Mouse (Mus musculus) intestine, embryonic 16.5 days (tissue): Measurements from ENCODE around the gene Slc40a1. TPM values are rescaled to one million over a fixed set of nuclear protein-coding genes. Genes with fewer than 3 reads are reported as not detected.

Experiments
- ATAC-seq: fragments of 200-750 bp; cut with Nextera tagmentation; 2 replicates; pipeline ENCODE4 v1.8.0; 2017; ENCODE audit warnings: moderate TSS enrichment, moderate library complexity
- H3K27ac ChIP-seq: fragments of 300-500 bp; sonication (generic); 2 replicates; pipeline ENCODE4 v1.5.1; 2014; ENCODE audit warnings: mild to moderate bottlenecking, low read length
- H3K27me3 ChIP-seq: fragments of 300-500 bp; sonication (generic); replicated peaks from 2 replicates; pipeline ENCODE4 v1.6.1; 2014; ENCODE audit warnings: low read length, control low read depth, mixed read lengths; ENCODE audit not compliant: control insufficient read depth, insufficient read depth
- H3K36me3 ChIP-seq: fragments of 300-500 bp; sonication (generic); 2 replicates; pipeline ENCODE4 v1.6.1; 2014; ENCODE audit warnings: low read length, control low read depth; ENCODE audit not compliant: control insufficient read depth, insufficient read depth
- H3K4me1 ChIP-seq: fragments of 300-500 bp; sonication (generic); 2 replicates; pipeline ENCODE4 v1.6.1; 2014; ENCODE audit warnings: low read length, control low read depth, mixed read lengths; ENCODE audit not compliant: control insufficient read depth, insufficient read depth
- H3K4me2 ChIP-seq: fragments of 300-500 bp; sonication (generic); 2 replicates; pipeline ENCODE4 v1.6.1; 2014; ENCODE audit warnings: low read depth, low read length, control low read depth
- H3K4me3 ChIP-seq: fragments of 300-500 bp; sonication (generic); 2 replicates; pipeline ENCODE4 v1.5.1; 2014; ENCODE audit warnings: mild to moderate bottlenecking, low read length
- H3K9ac ChIP-seq: fragments of 300-500 bp; sonication (generic); 2 replicates; pipeline ENCODE4 v1.6.1; 2014; ENCODE audit warnings: low read depth, low read length
- H3K9me3 ChIP-seq: fragments of 300-500 bp; sonication (generic); 2 replicates; pipeline ENCODE4 v1.6.1; 2016; ENCODE audit warnings: low read length, control low read depth; ENCODE audit not compliant: control insufficient read depth
- WGBS: fragments of 180-500 bp; shearing (Covaris S2); extraction: QIAGEN DNeasy Blood & Tissue Kit; methylation state at CpG from one replicate; pipeline ENCODE4 v1.1.7; 2014; 5-methylcytosine and 5-hydroxymethylcytosine counted together
- polyA plus RNA-seq: library from polyadenylated mRNA; unstranded; fragments of >200 nt; fragmentation: Nextera tagmentation; extraction: Ambion mirVana; gene quantifications from 2 replicates; pipeline ENCODE4 v1.2.1, GENCODE M21; 2015

The Slc40a1 gene
- polyA plus RNA-seq = 205 and 228 TPM in 2 replicates

GRCm38 (mm10) chr1:45926393-45926763 lies at the start of gene Slc40a1:
Gene Slc40a1 (minus strand): TSS chr1:45926523.
- Histone ChIP-seq H3K4me3 (peak within 1 kb of the TSS; percentile 62), H3K4me1 (peaks cover 8% of the 10 kb centered on the region), H3K9ac (peak within 1 kb of the TSS; percentile 63), H3K27me3 (no peaks in the 10 kb centered on the region), H3K4me2 (peak within 1 kb of the TSS; percentile 96), H3K36me3 (no peaks in the 10 kb centered on the region), H3K27ac (peak within 1 kb of the TSS; percentile 85), H3K9me3 (no peaks in the 10 kb centered on the region)
- peak; percentile 41 for ATAC-seq
- WGBS = 31% methylated on average over 9 of the region's 9 CpGs

GRCm38 (mm10) chr1:45971314-45971713 lies 45.0 kb upstream of the Slc40a1 start:
- WGBS = 83% methylated on average over 4 of the region's 4 CpGs
- Histone ChIP-seq H3K9ac (no peak overlapping the region), H3K4me3 (no peak overlapping the region), H3K36me3 (no peaks in the 10 kb centered on the region), H3K27ac (no peak overlapping the region), H3K9me3 (no peaks in the 10 kb centered on the region), H3K27me3 (no peaks in the 10 kb centered on the region), H3K4me1 (no peaks in the 10 kb centered on the region), H3K4me2 (no peak overlapping the region)
- no peak for ATAC-seq

GRCm38 (mm10) chr1:45948988-45949387 lies 22.7 kb upstream of the Slc40a1 start:
- 65% methylated on average over 2 of the region's 2 CpGs for WGBS
- Histone ChIP-seq H3K4me3 (no peak overlapping the region), H3K9ac (no peak overlapping the region), H3K4me2 (no peak overlapping the region), H3K9me3 (no peaks in the 10 kb centered on the region), H3K27ac (no peak overlapping the region), H3K27me3 (no peaks in the 10 kb centered on the region), H3K36me3 (no peaks in the 10 kb centered on the region), H3K4me1 (no peaks in the 10 kb centered on the region)
- ATAC-seq = no peak

GRCm38 (mm10) chr1:45947843-45948242 lies 21.5 kb upstream of the Slc40a1 start:
- H3K27ac ChIP-seq = no peak overlapping the region
- no peaks in the 10 kb centered on the region for H3K27me3 ChIP-seq
- WGBS = 72% methylated on average over 1 of the region's 1 CpGs
- no peaks in the 10 kb centered on the region for H3K9me3 ChIP-seq
- no peak overlapping the region for H3K4me2 ChIP-seq
- H3K4me1 ChIP-seq = no peaks in the 10 kb centered on the region
- no peak overlapping the region for H3K9ac ChIP-seq
- no peaks in the 10 kb centered on the region for H3K36me3 ChIP-seq
- H3K4me3 ChIP-seq = no peak overlapping the region
- no peak for ATAC-seq

GRCm38 (mm10) chr1:45931127-45931526 lies 4.8 kb upstream of the Slc40a1 start:
- no peak for ATAC-seq
- Histone ChIP-seq H3K9me3 (no peaks in the 10 kb centered on the region), H3K4me1 (peaks cover 3% of the 10 kb centered on the region), H3K36me3 (no peaks in the 10 kb centered on the region), H3K4me3 (no peak overlapping the region), H3K9ac (no peak overlapping the region), H3K27me3 (no peaks in the 10 kb centered on the region), H3K27ac (no peak overlapping the region), H3K4me2 (no peak overlapping the region)

GRCm38 (mm10) chr1:45926911-45927310 lies 588 bp upstream of the Slc40a1 start:
- no peak for ATAC-seq
- 58% methylated on average over 3 of the region's 3 CpGs for WGBS
- Histone ChIP-seq H3K36me3 (no peaks in the 10 kb centered on the region), H3K4me1 (peaks cover 8% of the 10 kb centered on the region), H3K27ac (no peak overlapping the region), H3K4me3 (no peak overlapping the region), H3K9me3 (no peaks in the 10 kb centered on the region), H3K27me3 (no peaks in the 10 kb centered on the region), H3K4me2 (no peak overlapping the region), H3K9ac (no peak overlapping the region)

GRCm38 (mm10) chr1:45925500-45926392 lies 577 bp downstream of the Slc40a1 start:
- peak overlapping the region; percentile 85 for H3K27ac ChIP-seq
- under 1% methylated on average over 53 of the region's 53 CpGs for WGBS

GRCm38 (mm10) chr1:45925131-45925499 lies 1.2 kb downstream of the Slc40a1 start:
- ATAC-seq = peak; percentile 21
- WGBS = 5% methylated on average over 7 of the region's 7 CpGs
- Histone ChIP-seq H3K4me1 (peaks cover 13% of the 10 kb centered on the region), H3K9ac (peak overlapping the region; percentile 63), H3K4me2 (peak overlapping the region; percentile 96), H3K36me3 (no peaks in the 10 kb centered on the region), H3K9me3 (no peaks in the 10 kb centered on the region), H3K4me3 (peak overlapping the region; percentile 62), H3K27ac (peak overlapping the region; percentile 25; the same call in 1 of the 2 replicates), H3K27me3 (no peaks in the 10 kb centered on the region)

More at GRCm38 (mm10) chr1:45925500-45926392, 577 bp downstream of the Slc40a1 start:
- H3K4me2 ChIP-seq = peak overlapping the region; percentile 96
- peak overlapping the region; percentile 62 for H3K4me3 ChIP-seq
- H3K9ac ChIP-seq = peak overlapping the region; percentile 63
- H3K27me3 ChIP-seq = no peaks in the 10 kb centered on the region
- no peaks in the 10 kb centered on the region for H3K36me3 ChIP-seq
- H3K4me1 ChIP-seq = peaks cover 12% of the 10 kb centered on the region
- H3K9me3 ChIP-seq = no peaks in the 10 kb centered on the region
- ATAC-seq = peak; percentile 94

GRCm38 (mm10) chr1:45924516-45924915 lies 1.8 kb downstream of the Slc40a1 start:
- Histone ChIP-seq H3K36me3 (0 out of 2 replicates have a peak, but pooled peaks cover 3% of the 10 kb centered on the region), H3K27me3 (no peaks in the 10 kb centered on the region), H3K9me3 (no peaks in the 10 kb centered on the region), H3K27ac (no peak overlapping the region), H3K9ac (no peak overlapping the region), H3K4me2 (peak overlapping the region; percentile 96), H3K4me1 (peaks cover 13% of the 10 kb centered on the region), H3K4me3 (peak overlapping the region; percentile 62)
- 36% methylated on average over 7 of the region's 7 CpGs for WGBS
- ATAC-seq = no peak
